Mouse (Mus musculus) colon, adult 2 months (tissue): ENCODE measurements around the gene Pnpla6. TPM values are rescaled to one million over a fixed set of nuclear protein-coding genes. Genes with fewer than 3 reads are reported as not detected.

ENCODE experiments used
- polyA plus RNA-seq: library from polyadenylated mRNA; depleted of rRNA; stranded (reverse); fragments of >200 nt; gene quantifications from 2 replicates; pipeline ENCODE4 v1.2.3, GENCODE M21; 2012; rRNA removed

Pnpla6 gene
- 73.1 and 77.5 TPM in 2 replicates for polyA plus RNA-seq

GRCm38 (mm10) chr8:3515260-3515671, at the start of gene Pnpla6:
Gene Pnpla6, plus strand, starts transcription at chr8:3515384.

GRCm38 (mm10) chr8:3467006-3467885, 47.9 kb upstream of the Pnpla6 start, which contains the start of gene Pex11g:
Gene Pex11g, minus strand, starts transcription at chr8:3467680.

GRCm38 (mm10) chr8:3470562-3470961, 44.6 kb upstream of the Pnpla6 start, which contains the start of gene Tex45:
Gene Tex45, plus strand, starts transcription at chr8:3470862.

GRCm38 (mm10) chr8:3492901-3493844, 22.0 kb upstream of the Pnpla6 start, which contains the start of gene Zfp358:
Gene Zfp358, plus strand, starts transcription at chr8:3493138.

GRCm38 (mm10) chr8:3500235-3501090, 14.7 kb upstream of the Pnpla6 start, which contains the start of gene Mcoln1:
Gene Mcoln1, plus strand, starts transcription at chr8:3500457.

GRCm38 (mm10) chr8:3567641-3568371, 52.6 kb downstream of the Pnpla6 start, which contains the start of gene C330021F23Rik:
Gene C330021F23Rik, plus strand, starts transcription at chr8:3567990.

GRCm38 (mm10) chr8:3586993-3587390, 71.8 kb downstream of the Pnpla6 start, which contains the start of gene Camsap3:
Gene Camsap3, plus strand, starts transcription at chr8:3587293.

Other genes with a start within 250 kb of the Pnpla6 start
- gene Insr, start 235.8 kb upstream of the Pnpla6 start, polyA plus RNA-seq, result 25.5 and 28.2 TPM in 2 replicates
- gene A430078G23Rik, start 162.0 kb upstream of the Pnpla6 start, polyA plus RNA-seq, result 1.3 and 1.6 TPM in 2 replicates
- 61.7 and 63.8 TPM in 2 replicates for gene Arhgef18, start 122.4 kb upstream of the Pnpla6 start, polyA plus RNA-seq
- 14.6 and 17.2 TPM in 2 replicates for gene Pex11g, start 47.7 kb upstream of the Pnpla6 start, polyA plus RNA-seq
- gene Tex45, start 44.5 kb upstream of the Pnpla6 start, polyA plus RNA-seq, result 0.19 TPM in 1 of 2 replicates, not detected in the other
- gene Zfp358, start 22.2 kb upstream of the Pnpla6 start, polyA plus RNA-seq, result 47.9 and 52.0 TPM in 2 replicates
- gene Mcoln1, start 14.9 kb upstream of the Pnpla6 start, polyA plus RNA-seq, result 326 and 619 TPM in 2 replicates
- 0.12 and 4.0 TPM in 2 replicates for gene C330021F23Rik, start 52.6 kb downstream of the Pnpla6 start, polyA plus RNA-seq
- gene Camsap3, start 71.9 kb downstream of the Pnpla6 start, polyA plus RNA-seq, result 93.5 and 97.2 TPM in 2 replicates
- 48.7 and 54.3 TPM in 2 replicates for gene Xab2, start 105.9 kb downstream of the Pnpla6 start, polyA plus RNA-seq
- 3.6 and 4.7 TPM in 2 replicates for gene Pet100, start 106.2 kb downstream of the Pnpla6 start, polyA plus RNA-seq
- gene Pcp2, start 110.2 kb downstream of the Pnpla6 start, polyA plus RNA-seq, result not detected in 2 replicates
- gene Stxbp2, start 115.6 kb downstream of the Pnpla6 start, polyA plus RNA-seq, result 222 and 231 TPM in 2 replicates
- 3.7 and 5.5 TPM in 2 replicates for gene Retn, start 140.4 kb downstream of the Pnpla6 start, polyA plus RNA-seq
- gene Mcemp1, start 150.4 kb downstream of the Pnpla6 start, polyA plus RNA-seq, result 0.33 and 0.41 TPM in 2 replicates
- gene Fcor, start 157.0 kb downstream of the Pnpla6 start, polyA plus RNA-seq, result 0.50 and 4.1 TPM in 2 replicates
- 25.1 and 37.8 TPM in 2 replicates for gene Trappc5, start 160.9 kb downstream of the Pnpla6 start, polyA plus RNA-seq
- gene Fcer2a, start 178.8 kb downstream of the Pnpla6 start, polyA plus RNA-seq, result 1.3 and 1.8 TPM in 2 replicates
- not detected in 2 replicates for gene Clec4g, start 205.3 kb downstream of the Pnpla6 start, polyA plus RNA-seq
- 0.93 TPM in 1 of 2 replicates, not detected in the other for gene Cd209a, start 233.6 kb downstream of the Pnpla6 start, polyA plus RNA-seq